Mouse (Mus musculus) induced T-regulatory cell, adult 2 months (primary cell): ENCODE data around the gene Ttc24.
A peak's percentile ranks its signal among the peaks of the same experiment; 100 is the strongest.

ENCODE experiments used
- DNase-seq: peaks from one replicate; pipeline ENCODE4 v3.0.0-alpha.2; 2012; ENCODE audit warnings: low read depth

The Ttc24 gene

DNA sequence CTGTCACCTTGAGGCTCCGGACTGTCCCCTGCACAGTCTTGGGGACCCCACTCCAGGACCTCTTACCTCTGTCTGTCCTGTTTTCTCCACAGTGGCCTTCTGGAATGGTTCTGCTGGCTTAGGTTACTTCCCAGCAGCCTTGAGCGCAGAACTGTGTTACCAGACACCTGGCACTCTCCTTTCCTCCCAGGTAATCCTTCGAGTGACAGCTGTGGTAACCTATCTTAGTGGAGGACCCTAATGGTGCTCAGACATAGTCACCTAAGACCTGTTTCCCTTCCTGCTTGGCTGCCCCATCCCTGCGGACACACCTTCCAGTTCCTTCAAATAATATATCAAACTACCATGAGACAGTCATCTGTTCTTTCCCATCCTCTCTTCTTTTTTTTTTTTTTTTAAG, at the start of gene Ttc24:
Gene Ttc24, minus strand, starts transcription at position 101 of the 400 bp plus-strand sequence.
- DNase-seq, result no peak

- DNase-seq, result no peak
Observed at GRCm38 (mm10) chr3:88127636-88128035, 49.5 kb upstream of the Ttc24 start.

- DNase-seq, result no peak
Observed at GRCm38 (mm10) chr3:88126181-88126580, 48.1 kb upstream of the Ttc24 start.

GRCm38 (mm10) chr3:88125195-88125594, 47.1 kb upstream of the Ttc24 start:
- DNase-seq, result no peak

GRCm38 (mm10) chr3:88121164-88122131, 43.3 kb upstream of the Ttc24 start:
- no peak for DNase-seq

- no peak for DNase-seq
Observed at GRCm38 (mm10) chr3:88120117-88120651, 42.1 kb upstream of the Ttc24 start.

DNA sequence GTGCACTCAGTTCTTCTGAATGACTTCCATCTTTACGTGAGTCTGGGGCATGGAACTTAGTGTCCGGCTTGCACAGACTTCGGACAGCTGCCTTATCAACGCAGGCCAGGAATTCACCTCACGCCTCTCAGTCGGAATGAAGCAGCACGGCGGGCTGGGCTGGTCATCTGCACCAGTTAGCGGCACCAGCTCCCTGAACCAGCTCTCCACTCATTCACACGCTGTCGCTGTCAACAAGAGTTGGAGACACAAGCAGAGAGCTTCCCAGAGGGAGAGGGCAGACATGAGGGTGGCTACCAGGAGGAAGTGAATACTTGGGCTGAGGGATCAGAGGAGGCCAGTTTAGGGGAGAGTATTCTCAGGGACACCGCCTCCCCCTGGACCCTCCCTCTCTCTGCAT, 36.3 kb upstream of the Ttc24 start:
- no peak for DNase-seq

- no peak for DNase-seq
Observed at GRCm38 (mm10) chr3:88109126-88109525, 31.0 kb upstream of the Ttc24 start.

- no peak for DNase-seq
Observed at GRCm38 (mm10) chr3:88106126-88106525, 28.0 kb upstream of the Ttc24 start.

DNA sequence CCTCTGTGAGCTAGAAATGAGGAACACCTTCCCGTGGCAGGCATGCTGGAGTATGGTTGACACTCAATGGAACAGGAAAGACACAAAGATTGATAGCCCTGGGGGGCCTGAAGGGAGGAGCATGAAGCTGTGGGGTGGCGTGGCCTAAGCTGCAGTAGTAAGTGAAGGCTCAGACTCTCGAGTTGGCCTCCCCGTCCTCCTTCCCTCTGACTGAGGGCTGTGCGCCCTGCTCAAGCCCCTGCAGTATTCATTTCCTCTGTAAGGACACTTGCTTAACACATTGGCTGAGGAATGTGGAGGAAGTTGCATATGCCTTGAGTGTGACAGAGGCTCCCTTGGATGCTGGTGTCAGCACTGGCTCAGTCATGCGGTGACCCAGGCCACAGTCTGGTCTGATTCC, 24.5 kb upstream of the Ttc24 start:
- DNase-seq, result no peak

GRCm38 (mm10) chr3:88102196-88102595, 24.1 kb upstream of the Ttc24 start:
- DNase-seq, result no peak

GRCm38 (mm10) chr3:88101736-88102135, 23.6 kb upstream of the Ttc24 start:
- DNase-seq, result no peak

GRCm38 (mm10) chr3:88100251-88100650, 22.1 kb upstream of the Ttc24 start:
- no peak for DNase-seq

DNA sequence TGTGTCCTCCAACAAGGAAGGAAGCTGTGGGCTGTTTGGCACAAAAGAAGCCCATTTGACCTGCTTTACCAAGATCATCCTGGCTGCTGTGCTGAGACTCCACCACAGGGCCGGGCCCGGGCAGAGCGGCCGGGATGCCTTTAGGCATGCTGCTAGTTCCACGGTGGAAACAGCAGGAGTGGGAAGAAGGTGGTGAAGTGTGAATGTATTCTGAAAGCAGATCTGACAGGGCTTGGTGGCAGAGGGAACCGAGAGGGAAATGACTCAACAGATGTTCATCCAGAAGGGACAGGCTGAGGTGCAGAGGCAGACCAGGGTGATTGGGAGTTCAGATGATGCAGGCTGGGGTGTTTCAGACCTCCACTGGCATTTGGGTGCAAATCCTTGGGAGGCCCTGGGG, 19.6 kb upstream of the Ttc24 start:
- DNase-seq, result no peak

GRCm38 (mm10) chr3:88094126-88094525, 16.0 kb upstream of the Ttc24 start:
- DNase-seq, result no peak

DNA sequence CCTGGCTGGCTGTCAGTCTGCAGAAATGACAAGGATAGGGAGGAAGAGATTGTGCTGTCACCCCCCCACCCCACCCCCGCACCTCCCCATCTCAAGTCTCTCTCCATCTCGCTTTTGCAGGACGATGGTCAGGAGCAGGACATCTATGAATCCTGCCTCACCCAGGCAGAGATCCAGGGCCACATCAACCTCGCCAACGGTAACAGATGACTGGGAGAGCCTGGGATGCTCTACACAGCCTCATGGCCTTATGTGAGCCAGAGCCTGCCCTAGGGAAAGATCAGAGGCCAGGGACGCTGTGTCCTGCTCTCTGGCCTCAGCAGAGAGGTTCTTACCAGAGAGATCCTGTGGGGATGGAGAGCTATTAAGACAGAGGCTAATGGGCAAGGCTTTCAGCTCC, 12.5 kb upstream of the Ttc24 start:
- no peak for DNase-seq

GRCm38 (mm10) chr3:88090106-88090505, 12.0 kb upstream of the Ttc24 start:
- DNase-seq, result no peak

DNA sequence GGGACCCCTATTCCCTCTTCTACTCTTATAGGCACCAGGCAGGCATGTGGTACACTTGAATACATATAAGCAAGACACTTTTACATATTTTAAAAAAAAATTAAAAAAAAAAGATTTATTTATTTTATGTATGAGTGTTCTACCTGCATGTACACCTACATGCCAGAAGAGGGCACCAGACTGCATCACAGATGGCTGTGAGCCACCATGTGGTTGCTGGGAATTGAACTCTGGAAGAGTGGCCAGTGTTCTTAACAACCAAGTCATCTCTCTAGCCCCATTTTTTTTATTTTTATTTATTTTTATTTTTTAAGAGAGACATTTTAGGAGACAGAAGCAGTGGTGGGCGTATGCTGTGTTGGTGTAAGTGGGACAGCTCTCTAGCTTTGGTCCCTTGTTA, 9.6 kb upstream of the Ttc24 start:
- peak; percentile 63 for DNase-seq

- DNase-seq, result no peak
Observed at GRCm38 (mm10) chr3:88085459-88085858, 7.4 kb upstream of the Ttc24 start.

- no peak for DNase-seq
Observed at GRCm38 (mm10) chr3:88084001-88084400, 5.9 kb upstream of the Ttc24 start.

DNA sequence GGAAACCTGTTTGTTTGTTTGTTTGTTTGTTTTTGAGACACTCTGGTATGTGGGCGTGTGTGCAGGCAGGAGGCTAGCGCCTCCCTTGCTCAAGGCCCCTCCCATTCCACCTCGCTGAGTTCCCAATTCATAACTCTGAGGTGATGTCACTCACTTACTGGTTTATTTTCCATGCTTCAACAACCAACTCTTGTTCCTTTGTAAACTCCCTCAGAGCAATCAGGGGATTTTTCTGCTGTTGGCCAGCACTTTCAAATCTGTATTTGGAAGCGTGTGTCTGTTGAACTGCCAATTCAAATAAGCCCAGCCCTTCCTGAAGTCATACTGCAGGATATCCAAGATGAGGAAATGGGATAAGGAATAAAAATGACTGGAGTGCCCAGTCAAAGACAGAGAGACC, 4.6 kb upstream of the Ttc24 start:
- peak; percentile 66 for DNase-seq

DNA sequence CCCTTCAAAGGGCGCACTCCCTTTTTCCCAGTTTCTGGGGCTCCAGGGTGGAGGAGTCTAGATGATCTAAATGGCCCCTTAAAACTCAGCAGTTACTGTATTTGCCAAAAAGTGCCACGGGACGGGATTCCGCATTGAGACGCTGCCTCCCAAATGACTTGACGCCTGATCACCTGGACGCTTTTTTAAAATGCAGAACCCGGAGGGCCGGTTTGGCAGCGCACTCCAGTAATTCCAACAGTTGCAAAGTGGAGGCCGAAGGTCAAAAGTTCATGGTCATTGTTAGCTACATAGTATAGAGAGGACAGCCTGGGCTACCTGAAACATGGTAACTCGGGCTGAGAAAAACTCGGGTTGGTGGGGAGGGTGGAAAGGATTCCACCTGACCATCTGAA, 4.1 kb upstream of the Ttc24 start:
- DNase-seq, result no peak

DNA sequence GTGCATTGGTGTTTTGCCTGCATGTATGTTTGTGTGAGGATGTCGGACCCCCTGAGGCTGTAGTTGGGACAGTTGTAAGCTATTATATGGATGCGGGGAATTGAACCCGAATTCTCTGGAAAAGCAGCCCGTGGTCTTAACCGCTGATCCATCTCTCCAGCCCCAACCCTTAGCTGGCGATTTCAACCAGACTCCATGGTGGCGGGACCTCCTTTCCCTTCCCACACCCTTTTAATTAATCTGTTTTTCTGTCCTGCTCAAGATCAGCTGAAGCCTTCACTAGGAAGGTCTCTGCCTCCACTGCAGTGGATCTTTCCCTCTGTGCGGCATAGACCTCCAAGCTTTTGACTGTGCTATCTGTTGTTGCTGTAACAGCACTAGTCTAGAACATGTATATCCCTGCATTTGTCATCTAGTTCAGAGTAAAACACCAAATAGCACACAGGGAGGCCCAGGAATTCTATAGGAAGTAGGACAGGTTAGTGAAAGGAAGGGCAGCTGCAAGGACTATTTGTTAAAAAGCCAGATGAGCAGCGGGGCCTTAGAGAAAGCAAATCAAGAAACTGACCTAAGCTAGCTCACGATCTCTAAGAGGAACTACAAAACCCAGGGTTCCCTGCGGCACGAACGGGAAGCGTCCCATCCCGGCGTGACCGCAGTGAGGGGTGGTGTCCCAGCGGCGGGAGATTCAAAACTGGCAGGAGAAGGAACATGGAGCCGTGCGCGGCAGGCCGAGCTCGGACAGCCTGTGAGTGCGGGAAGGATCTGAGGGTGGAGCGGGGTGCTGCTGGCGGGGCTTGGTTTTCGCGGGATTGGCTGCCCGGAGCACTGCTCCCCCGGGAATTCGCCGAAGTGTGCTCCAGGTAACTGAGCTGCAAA, 3.5 kb upstream of the Ttc24 start, which contains the start of gene Iqgap3:
Gene Iqgap3, plus strand, starts transcription at position 627 of the 879 bp plus-strand sequence.
- peak; percentile 87 for DNase-seq
